Mouse (Mus musculus) right cerebral cortex, postnatal 14 days (tissue): ENCODE data around the gene Cass4.

Experiments used
- DNase-seq: peaks from one replicate; pipeline ENCODE4 v3.0.0; 2022

Gene Cass4

DNA sequence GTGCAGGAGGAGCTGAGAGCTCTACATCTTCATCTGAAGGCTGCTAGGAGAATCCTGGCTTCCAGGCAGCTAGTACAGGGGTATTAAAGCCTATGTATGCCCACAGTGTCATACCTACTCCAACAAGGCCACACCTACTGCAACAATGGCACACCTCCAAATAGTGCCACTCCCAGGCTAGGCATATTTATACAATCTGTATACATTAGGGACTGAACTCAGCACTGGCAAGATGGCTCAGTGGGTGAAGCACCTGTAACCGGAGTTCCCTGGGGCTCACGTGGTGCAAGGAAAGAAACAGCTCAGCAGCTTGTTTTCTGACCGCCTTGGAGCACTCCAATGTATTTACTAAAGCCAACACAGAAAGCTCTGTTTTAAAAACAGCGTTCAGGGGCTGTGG lies 52.0 kb downstream of the Cass4 start:
- no peak for DNase-seq

GRCm38 (mm10) chr2:172447317-172447716 lies 53.7 kb downstream of the Cass4 start:
- peak; percentile 29 for DNase-seq

DNA sequence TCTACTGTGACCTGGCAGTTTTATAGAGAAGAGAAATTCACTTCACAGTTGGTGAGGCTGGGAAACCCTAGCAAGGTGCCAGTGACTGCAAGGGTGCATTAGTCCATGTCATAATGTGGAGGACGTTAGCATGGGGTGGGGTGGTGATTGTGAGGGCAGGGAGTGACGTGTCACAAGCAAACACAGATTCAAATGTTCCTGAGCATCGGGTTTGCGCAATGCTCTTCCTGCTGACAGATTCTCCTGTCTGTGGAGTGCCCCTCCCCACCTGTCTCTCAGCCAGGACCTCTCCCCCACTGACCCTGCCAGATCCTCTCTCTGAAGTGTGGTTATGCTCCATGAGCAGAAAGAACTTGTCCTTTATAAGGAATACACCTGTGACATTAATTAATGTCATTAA lies 54.7 kb downstream of the Cass4 start:
- DNase-seq, result no peak

GRCm38 (mm10) chr2:172450640-172451039 lies 57.0 kb downstream of the Cass4 start:
- no peak for DNase-seq

DNA sequence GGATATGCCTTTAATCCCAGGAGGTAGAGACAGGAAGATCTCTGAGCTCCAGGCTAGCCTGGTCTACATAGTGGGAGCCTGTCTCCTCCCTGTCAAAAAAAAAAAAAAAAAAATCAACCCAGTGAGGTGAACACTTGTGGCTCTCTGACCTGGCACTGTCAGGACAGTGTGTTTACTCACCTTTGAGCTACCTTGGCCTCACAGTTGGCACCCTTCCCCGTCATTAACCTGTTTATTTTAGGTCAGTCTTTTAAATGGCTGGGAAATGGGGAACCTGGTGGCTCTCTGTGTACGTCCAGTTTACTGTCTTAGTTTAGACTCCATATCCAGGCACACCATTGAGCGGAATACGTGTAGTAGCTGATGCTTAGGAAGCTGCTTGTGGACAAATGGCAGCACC lies 58.4 kb downstream of the Cass4 start:
- DNase-seq, result no peak

DNA sequence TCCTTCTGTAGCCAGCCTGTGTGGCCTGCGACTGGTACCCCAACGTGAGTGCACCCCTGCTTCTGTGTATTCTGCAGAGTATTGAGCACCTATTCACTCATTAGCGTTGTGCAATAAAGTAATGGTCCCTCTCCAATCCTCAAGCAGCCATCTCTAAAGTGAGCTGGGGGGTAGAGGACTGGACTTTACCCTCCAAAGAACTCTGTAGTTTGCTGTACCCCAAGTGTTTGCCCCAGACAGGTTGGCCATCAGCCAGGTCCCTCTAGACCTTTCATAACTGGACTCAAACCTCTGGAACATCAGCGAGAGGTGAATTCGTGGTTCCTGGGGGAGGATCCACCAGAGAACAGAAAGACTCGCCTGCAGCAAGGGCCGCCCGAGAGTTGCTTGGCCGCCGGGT lies 58.9 kb downstream of the Cass4 start:
- DNase-seq, result no peak

DNA sequence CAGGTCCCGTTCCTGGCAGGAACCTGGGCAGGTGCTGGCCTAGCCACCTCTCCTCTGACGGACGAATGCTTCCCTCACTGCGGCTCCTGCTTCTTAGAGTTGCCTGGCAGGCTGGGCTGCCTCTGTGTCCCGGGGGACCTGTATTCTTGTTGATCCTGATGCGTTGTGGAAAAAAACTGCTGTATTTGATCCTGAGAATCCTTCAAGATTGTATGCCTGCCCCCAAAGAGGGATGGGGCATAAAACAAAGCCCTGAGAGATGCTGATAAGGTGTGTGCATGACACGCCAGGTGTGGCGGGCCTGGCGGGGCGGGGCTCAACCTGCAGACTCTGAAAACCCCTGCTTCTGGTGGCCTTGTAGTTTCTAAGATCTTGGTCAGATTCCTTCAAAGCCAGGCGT lies 64.9 kb downstream of the Cass4 start, which contains the start of gene Gcnt7:
Gene Gcnt7 (minus strand): TSS at position 101 of the 400 bp plus-strand sequence.
- no peak for DNase-seq

- no peak for DNase-seq
Observed at GRCm38 (mm10) chr2:172460647-172461046, 67.1 kb downstream of the Cass4 start.

DNA sequence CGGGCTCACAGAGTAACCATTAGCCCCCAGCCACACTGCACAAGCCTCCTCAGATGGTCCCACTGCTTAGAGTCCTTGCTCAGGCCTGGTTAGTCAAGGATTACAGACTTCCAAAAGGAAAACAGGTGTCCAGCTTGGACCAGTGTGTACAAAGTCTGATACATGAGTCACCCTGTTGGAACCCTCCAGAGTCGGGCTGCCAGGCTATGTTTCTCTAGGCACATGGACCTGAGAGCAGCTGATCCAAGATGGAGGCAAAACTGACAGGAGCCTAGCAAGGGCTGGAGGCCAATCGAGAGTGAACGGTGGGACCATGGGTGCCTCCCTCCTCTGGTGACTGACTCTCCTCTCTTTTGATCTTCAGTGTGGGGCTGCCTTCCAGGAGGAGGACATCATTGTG lies 69.2 kb downstream of the Cass4 start:
- DNase-seq, result no peak

GRCm38 (mm10) chr2:172466427-172467132 lies 73.0 kb downstream of the Cass4 start:
- no peak for DNase-seq

- DNase-seq, result no peak
Observed at GRCm38 (mm10) chr2:172467206-172467605, 73.6 kb downstream of the Cass4 start.

DNA sequence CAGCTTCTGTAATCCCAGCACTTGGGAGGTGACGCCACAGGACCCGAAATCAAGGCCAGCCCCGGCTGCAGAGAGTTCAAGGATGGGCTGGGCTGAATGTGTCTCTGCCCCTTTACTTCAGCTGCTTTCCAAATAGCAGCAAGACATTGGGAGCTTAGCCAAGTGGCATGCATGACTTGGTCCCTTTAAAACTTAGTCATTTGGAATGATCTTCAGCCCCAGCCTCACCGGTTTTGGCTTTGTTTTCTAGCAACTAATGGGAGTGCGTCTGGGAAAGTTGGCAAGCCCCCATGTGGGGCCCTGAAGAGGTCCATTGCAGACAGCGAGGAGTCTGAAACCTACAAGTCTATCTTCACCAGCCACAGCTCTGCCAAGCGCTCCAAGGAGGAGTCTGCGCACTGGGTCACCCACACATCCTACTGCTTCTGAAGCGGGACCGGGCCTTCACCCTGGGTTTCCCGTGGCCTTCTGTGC lies 74.8 kb downstream of the Cass4 start:
- DNase-seq, result no peak

GRCm38 (mm10) chr2:172472318-172472717 lies 78.7 kb downstream of the Cass4 start, which contains the start of gene Fam209:
Gene Fam209, plus strand, starts transcription at chr2:172472520.
- no peak for DNase-seq

DNA sequence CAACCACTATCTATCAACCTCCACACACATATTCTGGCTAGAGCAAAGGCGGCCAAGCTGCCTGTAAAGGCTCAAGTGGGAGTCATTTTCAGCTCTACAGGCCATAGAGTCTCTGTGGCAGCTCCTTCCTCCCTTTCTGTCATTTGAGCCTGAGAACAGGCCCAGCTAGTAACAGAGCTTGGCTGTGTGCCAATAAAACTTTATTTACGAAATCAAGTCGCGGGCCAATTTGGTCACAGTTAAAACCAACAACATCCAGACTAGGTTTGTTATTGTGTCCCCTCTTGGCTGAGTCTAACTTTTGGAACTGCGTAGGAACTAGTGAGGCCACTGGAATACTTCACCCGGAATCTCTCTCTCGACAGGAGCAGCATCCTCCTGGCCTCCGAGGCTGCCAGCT lies 80.0 kb downstream of the Cass4 start:
- no peak for DNase-seq

DNA sequence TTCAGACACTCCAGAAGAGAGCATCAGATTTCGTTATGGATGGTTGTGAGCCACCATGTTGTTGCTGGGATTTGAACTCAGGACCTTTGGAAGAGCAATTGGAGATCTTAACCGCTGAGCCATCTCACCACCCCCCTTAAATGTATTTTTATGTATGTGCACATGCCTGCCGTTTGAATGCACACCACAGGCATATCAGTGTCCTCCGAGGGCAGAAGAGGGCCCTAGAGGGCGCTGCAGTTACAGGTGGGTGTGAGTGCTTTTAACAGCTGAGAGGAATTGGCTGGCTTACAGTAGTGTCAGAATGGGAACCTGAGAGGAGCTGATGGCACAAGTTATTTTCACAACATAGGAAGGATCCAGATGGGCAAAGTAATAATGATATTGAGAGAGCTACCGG lies 81.4 kb downstream of the Cass4 start:
- DNase-seq, result peak; percentile 46

GRCm38 (mm10) chr2:172476707-172477260 lies 83.2 kb downstream of the Cass4 start:
- no peak for DNase-seq

- no peak for DNase-seq
Observed at GRCm38 (mm10) chr2:172477350-172477749, 83.8 kb downstream of the Cass4 start.

DNA sequence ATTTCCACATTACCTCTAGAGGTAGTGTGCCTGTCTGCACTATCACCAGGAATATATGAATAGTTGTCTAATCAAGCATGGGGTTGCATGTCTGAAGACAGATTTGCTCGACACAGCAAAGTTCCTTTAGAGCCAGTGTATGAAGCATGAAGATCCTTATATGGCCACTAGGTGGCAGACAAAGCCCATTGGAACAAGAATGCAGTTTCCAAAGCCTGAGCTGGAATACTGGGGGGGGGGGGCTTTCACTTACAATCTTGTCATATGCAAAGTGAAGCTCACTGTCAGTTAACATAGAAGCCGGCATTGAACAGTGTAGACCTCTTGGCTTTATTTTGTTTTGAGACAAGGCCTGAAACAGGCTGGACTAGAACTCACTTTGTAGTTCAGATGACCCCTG lies 84.3 kb downstream of the Cass4 start:
- DNase-seq, result peak; percentile 43

GRCm38 (mm10) chr2:172480296-172480695 lies 86.7 kb downstream of the Cass4 start:
- no peak for DNase-seq

DNA sequence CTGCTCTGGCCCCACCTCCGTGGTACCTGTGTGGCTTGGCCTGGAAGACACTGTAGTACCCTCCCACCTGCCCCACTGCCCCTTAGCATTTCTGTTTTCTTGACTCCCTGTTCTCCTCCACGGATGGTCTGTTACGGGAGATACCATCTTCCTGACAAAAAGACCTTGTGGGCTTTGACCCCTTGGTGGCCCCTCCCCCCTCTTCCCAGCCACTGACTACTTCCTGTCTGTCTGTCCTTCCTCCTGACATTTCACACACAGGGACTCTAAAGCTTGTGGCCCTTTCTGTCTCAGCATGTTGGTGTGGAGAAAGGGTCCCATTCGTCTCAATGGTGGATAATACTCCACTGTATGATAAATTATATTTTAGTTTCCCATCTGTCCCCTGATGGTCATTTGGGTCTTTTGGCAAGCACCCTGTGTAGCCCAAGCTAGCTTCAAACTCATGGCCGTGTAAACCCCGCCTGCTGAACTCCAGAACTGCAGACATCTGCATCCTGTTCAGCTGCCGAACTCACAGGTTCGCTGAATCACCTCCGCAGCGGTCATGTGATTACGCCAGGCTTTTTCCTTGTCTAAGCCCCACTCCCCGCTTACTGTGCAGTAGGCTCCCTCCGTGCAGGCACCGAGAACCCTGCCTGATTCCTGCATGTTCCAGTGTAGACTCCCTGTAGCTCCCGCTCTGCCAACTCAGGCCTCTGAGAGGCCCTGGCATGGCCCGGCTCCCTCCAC lies 88.2 kb downstream of the Cass4 start:
- DNase-seq, result no peak
